Mouse (Mus musculus) stomach, embryonic 16.5 days (tissue): ENCODE results near the gene Ubac2. TPM values are rescaled to one million over a fixed set of nuclear protein-coding genes. Genes with fewer than 3 reads are reported as not detected.
A peak's percentile ranks its signal among the peaks of the same experiment; 100 is the strongest.

Experiments used
- ATAC-seq: fragments of 200-750 bp; cut with Nextera tagmentation; 2 replicates; pipeline ENCODE4 v1.8.0; 2017; ENCODE audit warnings: moderate number of reproducible peaks, moderate TSS enrichment; ENCODE audit not compliant: insufficient read depth, low FRiP score
- H3K27ac ChIP-seq: fragments of 300-500 bp; sonication (generic); 2 replicates; pipeline ENCODE4 v1.5.1; 2014; ENCODE audit warnings: low read length
- H3K27me3 ChIP-seq: fragments of 300-500 bp; sonication (generic); 2 replicates; pipeline ENCODE4 v1.6.1; 2014; ENCODE audit warnings: low read length, control low read depth, mixed read lengths; ENCODE audit not compliant: control insufficient read depth, insufficient read depth
- H3K36me3 ChIP-seq: fragments of 300-500 bp; sonication (generic); 2 replicates; pipeline ENCODE4 v1.6.1; 2014; ENCODE audit warnings: low read length; ENCODE audit not compliant: control insufficient read depth, insufficient read depth
- H3K4me1 ChIP-seq: fragments of 300-500 bp; sonication (generic); 2 replicates; pipeline ENCODE4 v1.6.1; 2014; ENCODE audit warnings: low read length, control low read depth, mixed read lengths; ENCODE audit not compliant: control insufficient read depth, insufficient read depth
- H3K4me2 ChIP-seq: fragments of 300-500 bp; sonication (generic); 2 replicates; pipeline ENCODE4 v1.6.1; 2014; ENCODE audit warnings: low read depth, low read length, mixed read lengths
- H3K4me3 ChIP-seq: fragments of 300-500 bp; sonication (generic); replicated peaks from 2 replicates; pipeline ENCODE4 v1.5.1; 2014; ENCODE audit warnings: mild to moderate bottlenecking, low read length
- H3K9ac ChIP-seq: fragments of 300-500 bp; sonication (generic); 2 replicates; pipeline ENCODE4 v1.6.1; 2014; ENCODE audit warnings: low read length
- H3K9me3 ChIP-seq: fragments of 300-500 bp; sonication (generic); replicated peaks from 2 replicates; pipeline ENCODE4 v1.6.1; 2016; ENCODE audit warnings: low read length, control low read depth; ENCODE audit not compliant: control insufficient read depth
- WGBS: fragments of 180-500 bp; shearing (Covaris S2); extraction: QIAGEN DNeasy Blood & Tissue Kit; methylation state at CpG from one replicate; pipeline ENCODE4 v1.1.7; 2014; 5-methylcytosine and 5-hydroxymethylcytosine counted together
- polyA plus RNA-seq: library from polyadenylated mRNA; unstranded; fragments of >200 nt; fragmentation: Nextera tagmentation; extraction: Ambion mirVana; gene quantifications from 2 replicates; pipeline ENCODE4 v1.2.1, GENCODE M21; 2015

Gene Ubac2
- polyA plus RNA-seq, 1 experiment from 2014 or later = 54.9 TPM

GRCm38 (mm10) chr14:121983009-121983933 lies 104.9 kb downstream of the Ubac2 start:
- Histone ChIP-seq H3K9me3 (no peaks in the 10 kb centered on the region), H3K4me1 (peaks cover 4% of the 10 kb centered on the region; the same call in 1 of the 2 replicates), H3K4me3 (no peak overlapping the region), H3K4me2 (no peak overlapping the region), H3K27ac (peak overlapping the region; percentile 79), H3K27me3 (no peaks in the 10 kb centered on the region), H3K9ac (no peak overlapping the region), H3K36me3 (no peaks in the 10 kb centered on the region)
- WGBS = 38% methylated on average over 8 of the region's 8 CpGs
- ATAC-seq = peak; percentile 62; the same call in 1 of the 2 replicates

- H3K27ac ChIP-seq = peak overlapping the region; percentile 51; the same call in 1 of the 2 replicates
- 75% methylated on average over 3 of the region's 3 CpGs for WGBS
- ATAC-seq = no peak
Observed at GRCm38 (mm10) chr14:121985477-121985876, 107.1 kb downstream of the Ubac2 start.

GRCm38 (mm10) chr14:121986028-121986427 lies 107.6 kb downstream of the Ubac2 start:
- no peak overlapping the region for H3K9ac ChIP-seq
- 79% methylated on average over 6 of the region's 6 CpGs for WGBS
- H3K27me3 ChIP-seq = no peaks in the 10 kb centered on the region

More at GRCm38 (mm10) chr14:121985477-121985876, 107.1 kb downstream of the Ubac2 start:
- no peaks in the 10 kb centered on the region for H3K27me3 ChIP-seq
- H3K4me2 ChIP-seq = no peak overlapping the region
- no peak overlapping the region for H3K4me3 ChIP-seq
- H3K4me1 ChIP-seq = peaks cover 4% of the 10 kb centered on the region; the same call in 1 of the 2 replicates
- H3K9me3 ChIP-seq = no peaks in the 10 kb centered on the region
- H3K9ac ChIP-seq = no peak overlapping the region
- H3K36me3 ChIP-seq = no peaks in the 10 kb centered on the region

GRCm38 (mm10) chr14:121987287-121987686 lies 108.9 kb downstream of the Ubac2 start:
- Histone ChIP-seq H3K9ac (no peak overlapping the region), H3K4me1 (peaks cover 4% of the 10 kb centered on the region; the same call in 1 of the 2 replicates), H3K4me3 (no peak overlapping the region), H3K27me3 (no peaks in the 10 kb centered on the region), H3K4me2 (no peak overlapping the region), H3K36me3 (no peaks in the 10 kb centered on the region), H3K9me3 (no peaks in the 10 kb centered on the region), H3K27ac (peak overlapping the region; percentile 41; the same call in 1 of the 2 replicates)
- ATAC-seq = no peak
- 84% methylated on average over 1 of the region's 1 CpGs for WGBS

More at GRCm38 (mm10) chr14:121986028-121986427, 107.6 kb downstream of the Ubac2 start:
- H3K4me1 ChIP-seq = peaks cover 4% of the 10 kb centered on the region; the same call in 1 of the 2 replicates
- no peaks in the 10 kb centered on the region for H3K36me3 ChIP-seq
- H3K4me3 ChIP-seq = no peak overlapping the region
- H3K9me3 ChIP-seq = no peaks in the 10 kb centered on the region
- no peak overlapping the region; the same call in 1 of the 2 replicates for H3K27ac ChIP-seq
- H3K4me2 ChIP-seq = no peak overlapping the region
- ATAC-seq = no peak

- Histone ChIP-seq H3K4me3 (no peak overlapping the region), H3K4me1 (peaks cover 4% of the 10 kb centered on the region; the same call in 1 of the 2 replicates), H3K9me3 (no peaks in the 10 kb centered on the region), H3K27ac (no peak overlapping the region), H3K4me2 (no peak overlapping the region), H3K9ac (no peak overlapping the region), H3K27me3 (no peaks in the 10 kb centered on the region), H3K36me3 (no peaks in the 10 kb centered on the region)
- ATAC-seq = no peak
- whole genome bisulfite sequencing = 75% methylated on average over 4 of the region's 4 CpGs
Observed at GRCm38 (mm10) chr14:121987691-121988090, 109.3 kb downstream of the Ubac2 start.

- no peaks in the 10 kb centered on the region for H3K27me3 ChIP-seq
- 84% methylated on average over 3 of the region's 3 CpGs for WGBS
- no peaks in the 10 kb centered on the region for H3K36me3 ChIP-seq
- no peak overlapping the region for H3K4me2 ChIP-seq
- ATAC-seq = no peak
- H3K4me1 ChIP-seq = no peaks in the 10 kb centered on the region
- no peak overlapping the region for H3K9ac ChIP-seq
- no peaks in the 10 kb centered on the region for H3K9me3 ChIP-seq
- no peak overlapping the region for H3K4me3 ChIP-seq
- no peak overlapping the region for H3K27ac ChIP-seq
Observed at GRCm38 (mm10) chr14:121989331-121989730, 110.9 kb downstream of the Ubac2 start.

GRCm38 (mm10) chr14:121989869-121990268 lies 111.4 kb downstream of the Ubac2 start:
- no peaks in the 10 kb centered on the region for H3K9me3 ChIP-seq
- no peaks in the 10 kb centered on the region for H3K27me3 ChIP-seq
- no peak for ATAC-seq
- H3K27ac ChIP-seq = no peak overlapping the region
- no peak overlapping the region for H3K4me2 ChIP-seq
- no peak overlapping the region for H3K9ac ChIP-seq
- no peak overlapping the region for H3K4me3 ChIP-seq
- H3K36me3 ChIP-seq = no peaks in the 10 kb centered on the region
- H3K4me1 ChIP-seq = no peaks in the 10 kb centered on the region
- WGBS = 92% methylated on average over 3 of the region's 3 CpGs

GRCm38 (mm10) chr14:121990897-121991296 lies 112.5 kb downstream of the Ubac2 start:
- Histone ChIP-seq H3K4me2 (no peak overlapping the region), H3K4me1 (no peaks in the 10 kb centered on the region), H3K36me3 (no peaks in the 10 kb centered on the region), H3K27me3 (no peaks in the 10 kb centered on the region), H3K9me3 (no peaks in the 10 kb centered on the region), H3K9ac (no peak overlapping the region), H3K4me3 (no peak overlapping the region), H3K27ac (no peak overlapping the region)
- 84% methylated on average over 6 of the region's 6 CpGs for WGBS
- ATAC-seq = no peak

- H3K36me3 ChIP-seq = no peaks in the 10 kb centered on the region
- peak overlapping the region; percentile 12; the same call in 1 of the 2 replicates for H3K27ac ChIP-seq
- no peak overlapping the region for H3K4me2 ChIP-seq
- no peak overlapping the region for H3K9ac ChIP-seq
- H3K27me3 ChIP-seq = no peaks in the 10 kb centered on the region
- no peaks in the 10 kb centered on the region for H3K4me1 ChIP-seq
- no peak overlapping the region for H3K4me3 ChIP-seq
- H3K9me3 ChIP-seq = no peaks in the 10 kb centered on the region
- ATAC-seq = no peak
Observed at GRCm38 (mm10) chr14:121991921-121992320, 113.5 kb downstream of the Ubac2 start.
